Mouse (Mus musculus) liver (tissue): ENCODE results near the gene Acbd4.

ENCODE experiments used
- DNase-seq: peaks from one replicate; pipeline ENCODE4 v3.0.0-alpha.2; 2020; ENCODE audit warnings: mixed read lengths

The Acbd4 gene

DNA sequence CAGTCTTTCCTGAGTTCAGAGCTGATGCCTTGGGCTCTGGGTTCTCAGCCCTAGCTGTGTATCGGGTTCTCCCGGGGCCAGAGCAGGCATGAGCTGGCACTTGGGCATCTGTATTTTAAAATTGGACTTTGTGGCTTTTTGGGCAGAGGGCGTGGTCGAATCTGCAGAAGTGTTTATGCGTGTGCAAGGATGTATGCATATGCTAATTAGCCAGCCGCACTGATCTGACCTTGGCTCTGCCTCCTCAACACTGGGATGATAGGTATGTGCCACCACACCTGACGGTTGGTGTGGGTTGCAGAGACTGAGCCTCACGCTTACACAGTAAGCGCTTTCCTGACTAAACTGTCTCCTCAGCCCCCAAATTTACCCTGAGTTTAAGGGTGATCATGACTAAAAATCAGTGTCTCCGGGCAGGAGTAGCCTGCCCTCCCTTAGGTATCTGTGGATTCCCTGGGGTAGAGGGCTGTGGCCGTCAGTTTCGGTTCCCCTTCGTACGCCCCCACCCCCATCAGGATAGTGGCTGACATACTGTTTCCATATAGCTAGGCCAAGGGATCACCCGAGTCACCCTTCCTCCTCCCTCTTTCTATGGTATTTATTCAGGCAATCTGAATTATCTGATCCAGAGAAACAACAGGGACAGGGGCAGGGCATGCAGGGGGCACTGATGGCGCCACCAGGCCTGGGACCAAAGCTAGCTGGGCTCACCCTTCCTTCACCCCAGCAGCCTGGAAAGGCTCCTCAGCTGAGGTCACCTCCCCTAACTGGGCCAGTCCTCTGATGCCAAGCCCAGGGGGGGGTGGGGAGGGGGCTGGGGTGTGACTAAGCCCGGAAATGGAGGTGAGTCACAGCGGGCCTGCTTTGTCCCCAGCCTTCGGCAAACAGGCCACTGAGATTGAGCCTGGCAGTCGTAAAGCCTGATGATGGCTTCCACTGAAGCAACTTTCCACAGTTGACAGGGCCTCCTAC is 7.3 kb upstream of the Acbd4 start:
- no peak for DNase-seq

GRCm38 (mm10) chr11:103095107-103095670 is 6.3 kb upstream of the Acbd4 start:
- DNase-seq: no peak

DNA sequence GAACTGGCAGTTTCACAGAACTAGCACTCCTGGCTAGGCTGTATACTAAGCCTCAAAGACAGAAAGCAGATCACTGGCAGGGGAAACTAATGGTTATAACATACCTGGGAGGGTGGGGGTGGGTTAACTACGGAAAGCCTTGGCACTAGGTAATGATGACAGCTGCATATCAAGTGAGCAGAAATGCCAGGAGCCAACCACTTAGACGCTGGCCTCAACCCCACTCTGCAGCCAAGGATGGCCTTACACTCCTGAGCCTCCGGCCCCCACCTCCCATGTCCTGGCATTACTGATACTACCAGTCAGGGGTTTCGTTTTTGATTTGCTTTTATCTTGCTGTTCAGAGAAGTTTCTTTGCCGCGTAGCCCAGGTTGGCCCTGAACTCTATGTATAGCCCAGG is 5.7 kb upstream of the Acbd4 start:
- no peak for DNase-seq

- no peak for DNase-seq
Observed at GRCm38 (mm10) chr11:103096979-103097894, 4.2 kb upstream of the Acbd4 start.

DNA sequence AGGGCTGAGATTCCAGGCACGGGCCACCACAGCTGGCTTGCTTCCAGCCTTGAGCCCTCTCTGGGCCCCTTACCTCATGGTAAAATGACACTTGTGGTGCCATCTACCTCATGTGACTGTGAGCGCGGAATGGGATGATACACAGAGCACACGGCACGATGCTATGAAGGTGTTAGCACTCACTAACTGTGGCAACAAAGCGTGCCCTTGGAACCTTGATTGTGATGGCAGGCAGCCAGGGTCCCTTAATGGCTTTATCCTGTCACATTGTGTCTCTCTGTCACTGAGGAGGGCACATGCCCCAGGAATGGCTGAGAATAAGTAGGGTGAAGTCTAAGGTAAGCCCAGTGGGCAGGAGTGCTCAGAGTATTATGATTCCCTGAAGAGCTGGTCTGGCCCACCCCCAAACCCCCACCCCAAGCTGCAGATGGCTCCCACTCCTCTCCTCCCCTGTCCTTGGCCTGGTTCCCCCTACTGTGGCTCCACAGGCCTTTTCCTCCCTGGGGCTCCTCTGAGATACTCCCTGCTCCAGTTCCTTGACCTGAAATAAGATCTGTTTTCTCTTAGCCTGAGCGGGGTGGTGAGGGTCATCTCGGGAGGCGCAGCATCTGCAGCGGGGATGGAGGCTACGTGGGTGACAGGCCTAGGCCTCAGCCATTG is 2.8 kb upstream of the Acbd4 start:
- no peak for DNase-seq

GRCm38 (mm10) chr11:103099352-103099940 is 2.0 kb upstream of the Acbd4 start:
- no peak for DNase-seq

GRCm38 (mm10) chr11:103100361-103100760 is 1.1 kb upstream of the Acbd4 start:
- no peak for DNase-seq

- peak; percentile 71 for DNase-seq
Observed at GRCm38 (mm10) chr11:103101866-103102501, 502 bp downstream of the Acbd4 start.

DNA sequence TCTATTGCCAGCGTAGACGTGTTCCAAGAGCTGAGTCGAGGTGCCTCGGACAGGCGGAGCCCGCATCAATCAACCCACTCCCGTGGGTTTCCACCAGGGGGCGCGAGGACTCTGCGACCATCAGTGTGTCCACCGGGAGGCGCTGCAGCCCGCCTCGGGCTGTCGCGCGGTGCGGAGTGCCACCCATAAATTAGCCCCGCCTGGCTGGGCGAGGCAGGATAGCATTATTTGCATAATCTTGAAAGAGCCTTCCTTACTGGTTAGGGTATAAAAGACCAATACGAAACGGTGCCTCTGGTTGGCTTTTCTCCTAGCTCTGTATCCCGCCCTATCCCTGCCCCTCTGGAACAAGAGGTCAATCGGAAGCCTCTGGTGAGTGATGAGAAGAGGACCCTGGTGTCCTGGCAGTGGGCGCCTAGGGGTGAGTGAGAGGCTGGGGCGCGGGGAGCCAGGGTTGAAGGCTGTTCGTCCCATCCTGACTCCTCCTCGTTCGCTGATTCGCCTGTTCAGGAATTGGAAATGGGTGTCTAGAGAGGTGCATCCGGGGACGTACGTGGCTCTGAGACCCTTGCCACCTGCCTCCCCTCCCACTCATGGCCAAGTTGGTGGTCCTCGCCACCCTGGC is 1.4 kb downstream of the Acbd4 start:
- DNase-seq: peak; percentile 98

DNA sequence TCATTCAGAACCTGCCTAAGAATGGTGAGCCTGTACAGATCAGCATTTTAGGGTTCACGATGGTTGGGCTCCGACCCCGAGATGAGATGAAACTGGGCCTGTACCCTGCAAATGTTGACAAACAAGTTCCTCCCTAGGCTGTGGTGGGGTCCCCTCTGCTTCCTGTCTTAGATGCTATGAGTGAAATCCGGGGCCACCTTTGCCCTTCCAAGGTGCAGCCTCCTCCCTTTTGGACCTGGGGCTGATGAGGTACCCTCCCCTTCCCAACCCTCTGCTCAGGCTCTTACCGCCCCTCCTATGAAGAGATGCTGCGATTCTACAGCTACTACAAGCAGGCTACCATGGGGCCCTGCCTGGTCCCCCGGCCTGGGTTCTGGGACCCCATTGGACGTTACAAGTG is 2.1 kb downstream of the Acbd4 start:
- no peak for DNase-seq

GRCm38 (mm10) chr11:103104469-103104868 is 3.0 kb downstream of the Acbd4 start:
- peak; percentile 85 for DNase-seq

- no peak for DNase-seq
Observed at GRCm38 (mm10) chr11:103105180-103105725, 3.8 kb downstream of the Acbd4 start.

DNA sequence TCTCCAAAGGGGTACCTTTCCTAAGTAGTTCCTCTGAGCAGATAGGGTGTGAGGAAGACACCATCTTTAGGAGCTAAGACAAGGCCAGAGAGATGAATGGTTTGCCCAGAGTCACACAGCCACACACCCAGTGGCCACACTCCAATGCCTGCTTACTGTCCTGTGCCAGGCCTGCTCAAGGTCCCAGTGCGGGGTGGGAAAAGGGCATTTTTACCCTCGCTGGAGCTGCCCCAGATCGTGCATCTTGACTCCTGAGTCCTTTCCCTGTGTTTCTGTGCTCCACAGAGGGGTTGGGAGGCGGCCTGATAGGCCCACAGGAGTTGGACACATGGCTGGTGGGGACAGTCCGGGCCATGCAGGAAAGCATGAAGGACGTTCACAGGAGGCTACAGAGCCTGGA is 4.3 kb downstream of the Acbd4 start:
- DNase-seq: no peak

DNA sequence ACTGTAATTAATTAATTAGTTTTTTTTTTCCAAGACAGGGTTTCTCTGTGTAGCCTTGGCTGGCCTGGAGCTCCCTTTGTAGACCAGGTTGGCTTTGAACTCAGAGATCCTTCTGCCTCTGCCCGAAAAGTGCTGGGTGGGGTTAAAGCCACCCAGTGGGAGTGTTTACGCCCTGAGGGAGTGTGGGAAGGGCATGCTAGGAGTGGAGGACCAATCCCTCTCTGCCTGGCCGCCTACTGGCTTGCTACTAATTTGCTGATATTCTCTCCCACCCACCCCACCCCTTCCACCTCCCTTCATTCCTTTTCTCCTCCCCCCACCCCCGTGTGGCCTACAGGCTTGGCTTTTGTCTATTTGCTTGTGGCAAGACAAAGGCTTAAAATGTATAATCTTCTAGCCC is 4.9 kb downstream of the Acbd4 start:
- DNase-seq: peak; percentile 85

GRCm38 (mm10) chr11:103111301-103111700 is 9.8 kb downstream of the Acbd4 start:
- DNase-seq: no peak

GRCm38 (mm10) chr11:103111881-103112551 is 10.5 kb downstream of the Acbd4 start:
- peak; percentile 55 for DNase-seq

GRCm38 (mm10) chr11:103112552-103112912 is 11.1 kb downstream of the Acbd4 start:
- no peak for DNase-seq

GRCm38 (mm10) chr11:103113005-103113404 is 11.5 kb downstream of the Acbd4 start:
- DNase-seq: no peak

DNA sequence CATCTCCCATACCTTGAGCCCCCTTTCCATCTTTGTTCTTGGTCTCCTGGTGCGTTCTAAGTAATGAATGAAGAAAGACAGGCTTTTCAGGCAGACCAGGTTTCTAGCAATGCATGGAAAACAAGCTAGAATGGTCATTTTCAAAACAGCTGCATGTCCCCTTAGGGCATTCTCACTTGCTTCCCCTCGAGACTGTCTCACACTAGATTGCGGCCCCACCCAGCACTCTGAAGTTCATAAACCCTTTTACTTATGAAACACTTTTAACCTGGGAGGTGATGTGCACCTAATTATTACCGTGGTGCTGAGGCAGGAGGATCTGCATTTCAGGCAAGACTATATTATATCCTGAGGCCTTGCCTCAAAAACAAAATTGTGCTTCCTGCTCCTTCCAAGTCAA is 12.3 kb downstream of the Acbd4 start:
- DNase-seq: no peak

- DNase-seq: no peak
Observed at GRCm38 (mm10) chr11:103114270-103114943, 12.9 kb downstream of the Acbd4 start.
